Mouse (Mus musculus) left cerebral cortex, adult 9 months (tissue): ENCODE results near the gene Trem3.

Source experiments
- DNase-seq, 2 experiments: peaks; one replicate each; pipeline ENCODE4 v3.0.0; 2022; ENCODE audit warnings: low spot score in 2 of 2

Gene Trem3

DNA sequence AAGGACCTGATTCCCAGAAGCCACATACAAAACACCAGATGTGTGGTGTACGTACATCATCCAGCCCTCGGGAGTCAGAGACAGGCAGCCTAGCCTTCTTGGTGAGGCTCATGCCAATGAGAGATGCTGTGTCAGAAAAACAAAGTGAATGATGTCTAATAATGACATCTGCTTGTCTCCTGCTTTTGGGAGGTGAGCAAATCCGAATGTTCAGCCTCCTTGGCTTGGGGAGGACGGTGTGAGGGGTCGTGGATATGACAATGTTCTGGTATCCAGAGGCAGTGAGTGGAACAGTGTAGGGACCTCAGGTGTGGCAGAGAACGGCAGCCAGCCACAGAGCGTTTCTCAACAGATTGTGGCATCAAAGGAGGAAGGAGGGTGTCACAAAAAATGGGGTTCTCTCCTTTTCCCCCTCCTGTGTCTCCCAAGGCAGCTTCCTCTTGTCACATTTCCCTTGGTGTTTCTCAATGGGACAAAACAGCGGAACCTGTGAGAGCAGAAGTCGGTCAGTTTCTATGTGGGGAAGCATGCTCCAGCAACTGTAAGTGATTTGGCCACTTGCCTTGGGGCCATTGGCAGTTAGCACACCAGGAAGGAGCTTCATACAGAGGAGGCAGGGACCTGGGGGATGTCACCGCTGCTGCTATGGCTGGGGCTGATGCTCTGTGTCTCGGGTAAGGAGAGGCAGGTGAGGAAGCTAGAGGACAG, at the start of gene Trem3:
Gene Trem3 (plus strand): TSS at position 557 of the 708 bp plus-strand sequence.
- no peak for DNase-seq

DNA sequence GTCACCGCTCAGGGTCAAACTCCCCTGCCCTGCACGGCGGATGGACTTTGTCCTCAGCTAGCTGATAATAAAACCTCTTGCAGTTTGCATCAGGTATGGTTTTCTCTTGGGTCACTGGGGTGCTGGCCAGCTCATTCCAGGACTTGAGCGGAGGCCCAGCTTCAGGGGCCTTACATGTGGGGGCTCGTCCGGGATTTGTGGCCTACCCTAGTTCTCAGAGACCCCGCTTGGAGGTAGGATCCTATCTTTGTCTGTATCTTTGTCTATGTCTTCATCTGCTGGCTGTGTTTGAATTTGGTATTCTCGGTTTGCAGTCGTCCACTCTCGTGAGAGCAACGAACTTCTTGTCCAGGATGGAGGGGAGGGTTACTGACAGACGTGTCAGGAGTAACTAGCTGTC, 44.5 kb upstream of the Trem3 start:
- no peak for DNase-seq

DNA sequence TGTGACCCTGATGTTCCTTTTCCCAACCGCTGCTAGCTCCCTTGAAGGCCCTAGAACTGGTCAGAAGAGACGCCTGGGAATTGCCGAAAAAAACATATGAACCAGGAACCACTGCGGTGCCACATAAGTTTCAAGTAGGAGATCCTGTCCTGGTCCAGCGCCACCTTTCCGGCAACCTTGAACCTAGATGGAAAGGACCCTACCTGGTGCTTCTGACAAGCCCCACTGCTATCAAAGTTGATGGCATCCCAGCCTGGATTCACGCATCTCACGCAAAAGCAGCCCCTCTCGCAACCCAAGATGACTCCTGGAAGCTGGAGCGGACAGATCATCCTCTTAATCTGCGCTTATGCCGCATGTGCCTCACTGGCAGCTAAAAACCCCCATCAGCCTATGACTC, 35.0 kb upstream of the Trem3 start:
- DNase-seq, result no peak

DNA sequence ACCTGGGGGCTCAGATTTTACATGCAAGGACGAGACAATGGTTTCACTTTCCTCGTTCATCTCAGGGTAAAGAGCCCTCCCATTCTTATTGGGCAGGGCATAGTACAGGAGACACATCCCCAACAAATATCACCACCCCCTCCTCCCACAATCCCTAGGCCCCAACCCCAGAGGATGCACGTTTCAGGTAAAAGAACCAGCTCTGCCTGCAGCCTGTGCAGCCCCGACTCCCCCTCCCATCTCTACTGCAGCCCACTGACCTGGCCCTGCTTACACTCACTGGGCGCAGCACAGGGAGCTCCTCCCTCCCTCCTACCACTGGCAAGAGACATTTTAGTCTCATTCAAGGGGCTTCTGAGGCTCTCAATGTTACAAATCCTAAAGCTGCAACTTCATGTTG, 34.1 kb upstream of the Trem3 start:
- no peak for DNase-seq

DNA sequence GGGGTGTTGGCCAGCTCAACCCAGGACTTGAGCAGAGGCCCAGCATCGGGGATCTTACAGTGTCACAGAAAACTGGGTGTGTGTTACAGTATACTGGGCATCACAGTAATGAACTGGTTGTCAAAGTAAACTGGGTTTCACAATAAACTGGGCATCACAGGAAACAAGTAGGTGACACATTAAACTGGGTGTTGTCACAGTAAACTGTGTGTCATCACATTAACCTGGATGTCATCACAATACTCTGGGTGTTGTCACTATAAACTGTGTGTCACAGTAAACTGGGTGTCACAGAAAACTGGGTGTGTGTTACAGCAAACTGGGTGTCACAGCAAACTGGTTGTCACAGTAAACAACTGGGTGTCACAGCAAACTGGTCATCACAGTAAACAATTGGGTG, 32.1 kb upstream of the Trem3 start:
- no peak for DNase-seq

DNA sequence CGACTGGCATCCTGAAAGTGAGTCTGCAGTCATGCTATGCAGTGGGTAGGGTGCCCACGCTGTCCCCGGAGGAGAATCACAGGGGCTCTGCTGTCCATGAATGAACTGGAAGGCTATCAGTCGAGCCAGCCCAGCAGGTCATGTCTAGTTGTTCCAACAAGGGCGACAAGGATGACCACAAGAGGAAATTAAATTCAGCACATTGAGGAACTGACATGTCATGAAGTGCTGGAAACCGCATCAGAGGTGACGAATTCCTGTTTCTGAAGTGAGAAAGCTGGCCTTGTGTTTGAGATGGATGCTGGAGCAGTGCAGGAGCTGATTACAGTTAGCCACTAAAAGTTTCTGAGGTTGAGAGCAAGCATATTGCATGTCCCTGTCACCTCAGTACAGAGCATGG, 16.9 kb upstream of the Trem3 start:
- no peak for DNase-seq

DNA sequence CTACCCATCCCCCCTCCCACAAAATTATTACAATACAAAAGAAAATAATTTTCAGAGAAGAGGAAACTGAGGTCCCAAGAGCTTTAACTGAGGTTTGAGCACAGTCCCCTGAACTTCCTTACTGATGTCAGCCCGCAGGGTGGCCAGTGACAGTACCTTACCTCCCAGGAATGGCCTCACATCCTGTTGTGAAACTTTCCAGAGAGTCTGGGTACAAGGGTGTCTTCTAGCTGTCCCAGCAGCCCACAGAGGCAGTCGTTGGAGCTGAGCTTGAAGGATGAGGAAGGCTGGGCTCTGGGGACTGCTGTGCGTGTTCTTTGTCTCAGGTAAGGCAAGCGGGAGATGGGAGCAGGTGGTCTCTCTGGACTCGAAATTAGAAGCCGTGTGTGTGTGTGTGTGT, 15.1 kb upstream of the Trem3 start, which contains the start of gene Trem1:
Gene Trem1 (plus strand): TSS at position 251 of the 400 bp plus-strand sequence.
- DNase-seq, result no peak

DNA sequence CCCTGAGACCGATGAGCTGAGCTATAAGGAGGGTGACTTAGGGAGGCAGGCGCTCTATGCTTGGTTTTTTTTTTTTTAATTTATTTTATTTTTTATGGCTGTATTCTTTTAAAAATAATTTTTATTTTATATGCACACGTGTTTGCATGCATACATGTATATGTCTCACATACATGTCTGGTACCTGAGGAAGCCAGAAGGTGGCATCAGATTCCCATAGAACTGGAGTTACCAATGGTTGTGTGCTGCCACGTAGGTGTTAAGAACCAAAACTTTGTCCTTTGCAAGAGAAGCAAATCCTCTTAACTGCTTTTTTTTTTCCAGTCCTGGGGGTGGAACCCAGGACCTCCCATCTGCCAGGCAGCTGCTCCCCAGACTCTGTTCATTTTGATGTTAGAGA, 13.8 kb upstream of the Trem3 start:
- no peak for DNase-seq

DNA sequence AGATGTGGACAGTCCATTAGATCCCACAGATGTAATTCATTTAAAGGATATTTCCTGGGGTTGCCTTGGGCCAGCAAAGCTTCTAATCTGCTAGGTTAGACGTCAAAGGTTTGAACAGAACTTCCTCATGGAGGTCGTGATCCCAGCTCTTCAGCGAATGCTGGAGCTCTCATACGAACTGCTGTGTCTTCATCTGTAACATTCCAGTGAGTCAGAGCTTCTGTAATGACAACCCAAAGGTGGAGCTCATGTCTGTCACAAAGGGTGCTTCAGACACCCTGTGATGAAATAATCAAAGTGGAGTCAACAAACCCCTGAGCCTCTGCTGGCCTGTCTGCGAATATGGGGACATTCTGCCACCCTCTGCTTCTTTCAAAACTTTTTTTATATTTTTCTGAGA, 13.0 kb upstream of the Trem3 start:
- DNase-seq, result no peak

DNA sequence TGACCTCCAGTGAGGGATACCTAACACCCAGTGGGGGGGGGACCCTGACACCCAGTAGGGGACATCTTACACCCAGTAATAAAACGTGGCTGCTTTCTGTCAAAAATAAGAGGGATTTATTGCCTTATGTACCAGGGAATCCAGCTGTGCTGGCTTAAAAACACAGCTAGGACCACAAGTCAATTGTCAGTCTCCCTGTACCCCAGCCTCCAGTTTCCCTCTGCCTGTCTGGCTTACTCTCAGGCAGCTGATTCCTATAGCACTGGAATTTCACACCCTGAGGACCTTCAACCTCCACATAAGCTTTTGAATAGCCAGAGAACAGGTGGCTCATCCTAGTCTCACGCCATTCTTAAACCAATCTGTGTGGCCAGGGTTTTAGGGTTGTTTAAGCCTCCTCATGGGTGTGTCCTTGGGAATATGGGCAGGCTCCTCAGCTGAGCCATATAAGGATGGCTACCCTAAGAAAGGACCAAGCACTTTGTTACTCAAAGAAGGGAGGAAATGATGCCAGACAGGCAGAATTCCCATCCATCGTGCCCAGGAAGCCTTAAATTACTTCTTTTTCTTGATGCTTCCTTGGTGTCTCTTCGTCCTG, 11.7 kb upstream of the Trem3 start:
- DNase-seq, result no peak

DNA sequence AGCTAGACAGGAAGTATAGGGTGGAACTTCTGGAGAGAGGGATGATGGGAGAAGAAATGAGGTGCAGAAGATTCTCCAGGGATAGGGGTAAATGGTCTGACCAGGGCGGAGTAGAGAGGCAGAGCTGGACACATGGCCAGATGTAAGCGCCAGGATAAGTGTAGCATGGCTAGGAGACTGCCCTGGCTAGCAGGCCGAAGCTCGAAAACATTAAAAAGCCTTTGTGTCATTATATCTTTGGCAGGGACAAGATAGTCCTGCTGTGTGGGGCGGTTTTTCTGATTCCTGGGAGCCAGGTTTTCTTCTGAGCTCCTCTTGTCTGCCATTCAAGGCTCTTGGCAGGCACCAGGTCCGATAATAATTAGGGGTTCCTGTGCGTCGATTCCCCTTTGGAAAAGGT, 10.0 kb upstream of the Trem3 start:
- DNase-seq, result no peak

DNA sequence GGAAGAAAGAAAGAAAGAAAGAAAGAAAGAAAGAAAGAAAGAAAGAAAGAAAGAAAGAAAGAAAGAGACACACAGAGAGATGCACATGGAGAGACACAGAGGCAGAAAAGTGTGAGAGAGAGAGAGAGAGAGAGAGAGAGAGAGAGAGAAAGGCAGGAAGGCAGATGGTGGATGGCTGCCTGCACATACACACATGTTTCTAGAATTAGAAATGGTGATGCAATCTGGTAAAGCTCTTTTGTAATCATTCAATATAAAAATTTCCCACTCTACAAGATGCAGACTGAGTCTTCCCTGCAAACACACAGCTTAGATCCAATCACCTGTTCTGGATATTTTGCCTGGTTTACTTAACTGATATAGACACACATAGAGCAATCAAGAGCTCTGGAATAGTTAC, 1.5 kb downstream of the Trem3 start:
- no peak for DNase-seq

DNA sequence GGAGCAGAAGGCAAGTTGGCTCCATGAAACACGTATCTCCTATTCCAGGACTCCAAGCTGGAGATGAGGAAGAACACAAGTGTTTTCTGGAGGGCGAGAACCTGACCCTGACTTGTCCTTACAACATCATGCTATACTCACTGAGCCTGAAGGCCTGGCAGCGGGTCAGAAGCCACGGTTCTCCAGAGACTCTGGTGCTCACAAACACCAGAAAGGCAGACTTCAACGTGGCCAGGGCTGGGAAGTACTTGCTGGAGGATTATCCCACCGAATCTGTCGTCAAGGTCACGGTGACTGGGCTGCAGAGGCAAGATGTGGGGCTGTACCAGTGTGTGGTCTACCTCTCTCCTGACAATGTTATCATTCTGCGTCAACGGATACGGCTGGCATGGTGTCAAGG, 1.9 kb downstream of the Trem3 start:
- DNase-seq, result no peak

DNA sequence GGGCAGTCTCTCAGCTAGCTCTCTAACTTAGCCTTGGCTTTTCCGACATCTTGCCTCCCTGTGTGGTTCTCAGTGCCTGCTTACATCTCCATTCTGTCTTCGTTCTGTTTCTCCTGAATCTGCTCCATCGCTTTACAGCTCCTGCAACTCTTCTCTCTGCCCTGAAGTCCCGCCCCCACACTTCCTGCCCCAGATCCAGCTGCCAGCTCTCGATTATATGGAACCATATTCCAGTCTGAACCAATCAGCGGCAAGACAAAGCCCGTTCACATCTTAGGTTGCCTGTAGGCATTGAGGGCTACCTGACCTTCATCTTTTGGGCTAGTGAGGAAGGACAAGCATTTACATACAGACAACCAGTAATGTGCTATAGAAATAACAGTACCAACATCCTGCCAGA, 3.1 kb downstream of the Trem3 start:
- DNase-seq, result no peak

DNA sequence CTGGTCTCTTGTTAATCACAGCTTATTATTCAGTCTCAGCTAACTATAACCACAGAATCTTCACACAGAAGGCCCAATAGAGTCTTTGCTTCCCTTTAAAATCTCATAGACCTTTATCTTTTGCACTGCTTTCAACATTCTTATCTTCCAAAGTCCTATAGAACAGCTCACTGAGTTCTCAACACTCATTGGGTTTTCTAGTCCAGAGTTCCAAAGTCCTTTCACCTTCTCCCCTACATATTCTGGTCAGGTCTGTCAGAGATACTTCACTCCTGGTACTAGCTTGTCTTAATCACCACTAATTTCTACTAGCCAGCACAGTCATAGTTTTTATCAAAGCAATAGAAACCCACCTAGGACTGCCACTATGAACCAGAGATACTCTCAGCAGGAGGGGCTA, 9.0 kb downstream of the Trem3 start:
- no peak for DNase-seq

DNA sequence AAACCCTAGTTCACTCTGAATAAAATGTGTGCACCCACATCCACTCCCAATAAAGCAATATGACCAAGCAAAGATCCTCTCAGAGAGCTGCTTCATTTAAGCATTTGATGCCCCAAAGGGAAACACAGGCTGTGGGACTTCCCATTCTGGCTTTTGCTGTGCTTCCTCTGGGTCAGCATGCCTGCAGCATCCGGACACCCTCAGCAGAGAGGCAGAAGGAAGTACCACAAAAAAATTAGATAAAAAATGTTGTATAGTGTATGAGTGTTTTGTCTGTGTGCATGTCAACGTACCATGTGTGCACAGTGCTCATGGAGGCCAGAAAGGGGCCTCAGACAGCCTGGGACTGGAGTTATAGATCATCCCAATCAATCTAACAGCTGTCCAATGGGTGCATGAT, 14.3 kb downstream of the Trem3 start:
- no peak for DNase-seq

DNA sequence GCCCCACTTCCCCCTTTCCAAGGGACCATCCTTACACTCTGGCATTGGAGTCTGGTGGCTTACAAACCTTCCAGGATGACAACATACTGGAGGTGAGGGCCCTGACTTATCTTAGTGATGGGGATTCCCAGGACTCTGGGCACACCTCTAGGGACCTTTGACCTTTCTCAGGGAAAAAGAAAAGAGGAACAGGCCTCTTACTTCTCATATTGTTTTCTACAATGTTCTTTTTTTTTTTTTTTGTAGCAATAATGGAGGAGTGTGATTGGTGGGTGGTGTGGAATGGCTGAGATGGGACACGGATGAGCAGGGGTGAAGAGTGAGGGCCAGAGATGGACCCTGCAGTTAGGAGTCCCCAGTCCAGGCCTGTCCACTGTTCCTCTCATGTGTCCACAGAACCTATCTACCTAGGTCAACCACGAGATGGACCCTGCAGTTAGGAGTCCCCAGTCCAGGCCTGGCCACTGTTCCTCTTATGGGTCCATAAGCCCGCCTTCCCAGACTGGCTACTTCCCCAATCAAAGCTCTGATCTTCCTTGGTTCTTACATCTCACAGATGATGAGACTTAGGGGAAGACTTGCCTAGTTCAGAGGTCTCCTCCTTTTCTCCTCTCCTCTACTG, 16.3 kb downstream of the Trem3 start, which contains the start of gene Treml4:
Gene Treml4 (plus strand): TSS at position 555 of the 622 bp plus-strand sequence.
- DNase-seq, result no peak

DNA sequence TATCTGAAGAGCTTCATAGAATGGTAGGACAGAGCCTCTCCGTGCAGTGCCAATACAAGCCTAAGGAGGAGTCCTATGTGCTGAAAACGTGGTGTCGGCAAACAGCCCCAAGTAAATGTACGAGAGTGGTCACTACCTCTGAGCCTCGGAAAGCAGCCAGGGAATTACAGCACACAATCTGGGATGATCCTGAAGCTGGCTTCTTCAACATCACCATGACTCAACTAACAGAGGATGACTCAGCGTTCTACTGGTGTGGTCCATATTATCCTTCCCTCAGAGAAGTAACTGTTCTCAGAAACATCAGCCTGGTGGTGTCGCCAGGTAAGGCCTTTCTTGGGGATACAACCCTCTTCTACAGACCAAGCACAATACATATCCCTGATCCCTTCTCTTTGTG, 17.1 kb downstream of the Trem3 start:
- no peak for DNase-seq

DNA sequence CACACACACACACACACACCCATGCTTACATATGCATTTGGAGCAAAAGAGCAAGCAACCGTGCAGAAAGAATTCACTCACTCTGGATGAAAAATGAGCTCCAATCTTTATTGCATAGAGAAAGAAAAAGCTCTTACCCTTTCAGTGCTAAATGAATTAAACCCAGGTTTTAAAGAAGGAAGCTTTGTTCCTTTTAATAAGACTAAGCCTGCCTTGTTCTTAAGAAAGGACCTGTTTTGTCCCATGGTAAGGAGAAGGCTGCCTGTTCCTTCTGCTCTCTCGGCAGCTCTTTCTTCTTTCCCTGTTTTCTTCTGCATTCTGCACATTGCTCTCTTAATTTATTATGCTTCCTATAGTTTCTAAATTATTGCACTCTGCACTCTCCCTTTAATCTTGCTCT, 18.6 kb downstream of the Trem3 start:
- DNase-seq, result no peak

DNA sequence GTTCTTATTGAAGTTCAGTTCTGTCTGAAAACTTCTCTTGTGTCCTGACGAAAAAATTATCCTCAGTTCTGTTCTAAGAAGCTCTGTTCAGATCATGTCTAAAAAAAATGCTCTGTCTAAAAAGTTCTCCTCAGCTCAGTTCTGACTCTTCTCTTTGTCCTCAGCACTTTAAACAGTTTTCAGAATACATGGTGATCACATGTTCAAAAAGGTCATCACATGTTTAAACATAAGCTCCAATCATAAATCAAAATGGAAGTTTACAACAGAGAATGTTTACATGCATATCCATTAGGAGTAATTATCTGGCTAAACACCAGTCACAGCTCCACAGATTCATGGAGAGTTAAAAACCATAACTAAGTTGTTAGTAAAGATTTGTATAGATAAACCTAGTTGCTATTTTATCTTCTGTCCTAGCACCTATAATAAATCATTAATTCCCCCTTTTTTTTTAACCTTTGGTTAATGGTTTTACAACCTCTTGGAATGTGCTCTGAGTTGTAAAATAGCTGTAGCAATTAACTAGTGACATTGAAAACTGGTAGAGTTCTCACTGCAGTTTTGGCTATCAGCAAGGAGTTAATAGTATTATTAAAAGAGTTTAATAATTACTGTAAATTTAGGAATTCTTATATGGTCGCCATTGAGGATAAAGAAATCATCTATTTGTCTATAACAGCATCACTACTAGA, 19.2 kb downstream of the Trem3 start:
- no peak for DNase-seq

DNA sequence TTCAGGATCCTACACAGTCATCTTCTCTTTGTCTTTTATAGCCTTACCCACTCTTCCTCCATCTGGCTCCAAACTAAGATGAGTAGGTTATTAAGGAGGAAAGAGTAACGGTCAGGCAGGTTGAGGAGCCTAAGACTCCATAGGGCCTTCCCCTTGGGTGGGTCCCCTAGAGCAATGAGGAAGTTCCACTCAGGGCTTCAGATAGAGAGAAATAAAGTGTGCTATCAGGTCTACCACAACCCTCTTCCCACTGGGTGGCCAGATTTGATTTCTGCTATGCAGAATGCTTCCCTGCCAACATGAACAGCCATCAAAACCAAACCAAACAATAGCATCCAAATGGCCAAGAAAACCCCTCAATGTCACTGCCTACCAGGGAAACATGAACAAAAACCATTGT, 20.0 kb downstream of the Trem3 start:
- no peak for DNase-seq

DNA sequence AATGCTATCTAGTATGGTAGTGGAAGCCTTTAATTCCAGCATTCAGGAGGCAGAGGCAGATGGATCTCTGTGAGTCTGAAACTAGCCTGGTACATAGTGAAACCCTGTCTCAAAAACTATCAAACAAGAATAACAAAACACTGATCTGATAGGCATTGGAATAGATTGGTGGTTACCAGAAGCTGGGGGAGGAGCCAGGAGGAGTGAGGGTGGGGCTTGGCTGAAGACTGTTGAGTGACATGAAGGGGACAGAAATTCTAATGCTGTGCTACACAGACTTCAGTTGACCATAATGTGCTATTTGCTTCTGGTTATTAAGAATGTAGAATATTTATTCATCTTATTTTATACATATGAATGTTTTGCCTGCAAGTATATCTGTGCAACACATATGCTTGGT, 20.7 kb downstream of the Trem3 start:
- no peak for DNase-seq

DNA sequence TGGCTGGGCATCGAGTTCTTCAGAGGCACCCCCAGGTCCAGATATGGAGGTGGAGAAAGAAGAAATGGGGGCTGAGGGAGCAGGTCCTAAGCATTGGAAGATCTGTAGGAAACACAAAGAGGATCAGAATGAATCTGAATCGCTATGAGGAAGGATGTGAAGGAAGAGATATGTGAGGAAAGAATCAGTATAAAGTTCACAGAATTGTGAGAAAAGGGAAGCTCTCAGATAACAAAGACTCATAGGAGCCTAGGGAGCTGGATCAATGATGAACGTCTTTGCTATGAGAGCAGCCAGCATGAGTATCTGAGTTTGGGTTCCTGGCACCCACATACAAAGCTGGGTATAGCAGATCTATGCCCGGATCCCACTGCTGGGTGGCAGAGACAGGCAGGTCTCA, 22.3 kb downstream of the Trem3 start:
- DNase-seq, result no peak
